Mouse (Mus musculus) embryonic stem cell, embryonic (primary cell): ENCODE measurements around the gene Polr3c.

Source experiments
- CTCF ChIA-PET, 4 experiments: fragments of 300-600 bp in 2 of 4; fragments of 350-600 bp in 2 of 4; sonication (Branson Sonifier 250); formaldehyde crosslinking; loops; one replicate each; lab custom pipeline; 2022; ENCODE audit warnings: inconsistent platforms in 2 of 4; lab: Charles Lee
- POLR2A ChIA-PET, 4 experiments: fragments of 300-600 bp in 2 of 4; fragments of 350-600 bp in 2 of 4; sonication (Branson Sonifier 250); formaldehyde crosslinking; loops; one replicate each; lab custom pipeline; 2022; ENCODE audit warnings: antibody characterized with exemption in 4 of 4, inconsistent platforms in 1 of 4; lab: Charles Lee

The Polr3c gene

DNA sequence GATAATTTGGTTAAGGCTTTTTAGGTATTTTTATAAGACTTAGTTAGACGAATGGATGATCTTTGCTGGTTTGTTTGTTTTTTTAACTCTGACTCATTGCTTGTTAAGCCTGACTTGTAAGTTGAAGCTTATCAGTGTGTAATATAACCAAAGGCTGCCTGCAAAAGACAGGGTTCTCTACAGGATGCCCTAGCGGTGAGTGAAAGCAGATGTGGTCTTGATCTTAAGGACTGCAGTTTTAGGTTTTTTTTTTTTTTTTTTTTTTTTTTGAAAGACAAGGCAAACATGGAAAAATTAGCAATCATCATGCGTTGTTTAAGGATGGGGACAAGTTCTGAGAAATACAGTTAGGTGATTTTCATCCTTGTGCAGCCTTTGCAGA, 2.0 kb upstream of the Polr3c start:
- ChIA-PET POLR2A (interaction anchor here in 2 of 4 experiments (0.5 to 1.8 kb wide), 5 partner anchors 21 to 173 kb away, joined by 3 to 7 read pairs (median 4); partner anchors contain the start of genes Nudt17 (in 1 of the 2) and Pias3 (in 1 of the 2)), CTCF (interaction anchor here in 2 of 4 experiments (0.6 to 1.8 kb wide), 3 partner anchors 24 to 537 kb away, joined by 3 to 6 read pairs (median 4); no protein-coding TSS in a partner anchor)

DNA sequence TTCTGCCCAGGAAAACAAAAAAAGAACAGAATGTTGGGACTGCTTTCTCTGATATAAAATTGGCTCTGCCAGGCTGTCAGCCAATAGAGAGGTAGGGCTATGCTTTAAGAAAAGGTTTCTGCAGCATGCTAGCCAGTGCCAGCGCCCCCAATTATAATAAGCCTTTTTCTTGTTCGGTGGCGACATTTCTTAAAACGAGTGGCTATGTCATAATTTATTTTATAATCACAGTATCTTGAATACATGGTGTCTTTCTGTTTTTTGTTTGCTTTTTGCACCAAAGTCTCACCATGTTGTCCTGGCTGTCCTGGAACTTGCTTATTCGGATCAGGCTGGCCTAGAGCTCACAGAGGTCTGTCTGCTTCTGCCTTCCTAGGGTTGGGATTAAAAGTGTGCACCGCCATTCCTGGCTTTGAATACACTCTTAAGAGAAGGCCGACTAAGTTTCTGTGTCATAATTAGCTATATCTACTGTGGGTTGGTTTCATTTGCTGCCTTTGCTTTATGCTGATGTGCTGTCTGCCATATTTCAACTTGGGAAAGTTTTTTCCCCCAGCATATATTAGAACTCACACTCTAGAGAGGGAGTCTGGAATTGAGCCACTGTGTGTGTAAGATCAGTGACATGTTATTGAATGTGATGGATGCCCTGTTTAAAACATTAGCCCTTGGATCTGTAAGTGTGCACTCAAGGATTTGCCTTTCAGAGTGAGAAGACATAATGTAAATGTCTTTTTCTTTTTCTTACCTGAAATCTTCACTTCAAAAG, 1.4 kb upstream of the Polr3c start:
- POLR2A ChIA-PET, result interaction anchor here in 3 of 4 experiments (0.5 to 1.8 kb wide), 6 partner anchors 9 to 173 kb away, joined by 3 to 7 read pairs (median 4); partner anchors contain the start of genes Nudt17 (in 1 of the 3) and Pias3 (in 1 of the 3)
- CTCF ChIA-PET, result interaction anchor here in 3 of 4 experiments (0.6 to 1.8 kb wide), 5 partner anchors 24 to 536 kb away, joined by 3 to 6 read pairs (median 4); no protein-coding TSS in a partner anchor

DNA sequence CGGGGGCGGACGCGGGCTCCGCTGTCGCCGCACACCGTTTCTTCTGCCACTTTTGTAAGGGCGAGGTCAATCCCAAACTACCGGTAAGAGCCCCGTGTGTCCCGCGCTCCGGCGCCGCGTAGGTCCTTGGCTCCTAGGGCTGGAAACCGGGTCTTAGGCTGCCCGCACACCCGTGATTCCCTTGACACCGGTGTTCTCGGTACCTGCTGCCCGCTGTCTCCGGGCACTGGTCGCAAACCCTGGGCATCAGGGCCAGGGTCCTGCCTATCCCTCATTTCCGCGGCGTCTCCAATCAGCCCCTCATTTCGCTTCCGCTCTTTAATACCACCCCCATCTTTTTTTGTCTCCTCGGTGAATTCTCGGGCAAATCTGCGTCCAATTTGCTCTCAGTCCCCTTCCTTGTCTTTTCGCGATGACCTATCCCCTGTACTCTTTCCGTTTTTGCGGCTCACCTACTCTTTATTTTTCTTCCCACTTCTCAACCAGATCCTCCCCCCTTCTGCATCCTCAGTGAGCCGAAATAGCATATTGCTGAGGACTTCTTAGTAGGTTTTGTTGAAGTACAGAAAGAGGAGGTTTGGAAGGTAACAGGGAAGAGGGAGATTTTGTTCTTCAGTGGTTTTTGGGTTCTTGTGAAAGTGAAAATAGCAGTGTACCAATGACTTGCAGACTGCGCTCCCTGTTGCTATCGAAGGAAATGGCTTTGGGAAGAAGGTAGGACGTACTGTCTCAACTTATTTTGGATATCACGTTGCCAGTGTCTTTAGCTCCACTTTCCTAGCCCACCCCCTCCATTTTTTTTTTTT, 603 bp upstream of the Polr3c start:
- ChIA-PET CTCF (interaction anchor here in 3 of 4 experiments (0.6 to 1.1 kb wide), 4 partner anchors 30 to 208 kb away, joined by 3 to 4 read pairs (median 3); no protein-coding TSS in a partner anchor), POLR2A (interaction anchor here in 3 of 4 experiments (1.0 to 1.8 kb wide), 18 partner anchors 8 to 151 kb away, joined by 3 to 14 read pairs (median 4); partner anchors contain the start of genes Gm16253 (in 2 of the 3), Pias3 (in 2 of the 3), Nudt17 (in 1 of the 3) and Polr3gl (in 1 of the 3))

DNA sequence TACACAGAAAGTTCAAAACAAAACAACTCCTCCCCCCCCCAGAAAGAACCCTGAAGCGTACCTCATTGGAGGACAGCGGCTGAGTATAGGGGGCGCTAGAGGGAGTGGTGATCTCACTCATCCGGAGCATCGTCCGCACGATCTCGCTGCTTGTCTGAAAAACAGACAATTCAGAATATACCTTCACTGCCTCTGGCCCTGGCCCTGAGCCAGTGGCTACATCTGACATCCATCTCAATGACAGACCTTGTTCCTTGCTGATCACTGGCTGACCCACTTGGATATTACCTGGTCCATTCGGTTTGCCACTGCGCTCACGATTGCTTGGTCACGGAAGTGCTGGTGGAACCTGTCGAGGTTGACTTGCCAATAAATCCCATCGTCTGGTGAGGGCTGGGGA, 8.3 kb downstream of the Polr3c start:
- ChIA-PET POLR2A (interaction anchor here in 2 of 4 experiments (0.6 to 2.3 kb wide), 16 partner anchors 8 to 161 kb away, joined by 3 to 13 read pairs (median 4); partner anchors contain the start of genes Nudt17 (in 2 of the 2), Polr3c (in 2 of the 2), Rnf115 (in 2 of the 2) and Pias3 (in 1 of the 2)), CTCF (interaction anchor here in 3 of 4 experiments (0.5 to 1.9 kb wide), 17 partner anchors 11 to 500 kb away, joined by 3 to 10 read pairs (median 3); partner anchors contain the start of genes Nudt17 (in 2 of the 3), Bola1 (in 1 of the 3) and Itga10 (in 1 of the 3))

DNA sequence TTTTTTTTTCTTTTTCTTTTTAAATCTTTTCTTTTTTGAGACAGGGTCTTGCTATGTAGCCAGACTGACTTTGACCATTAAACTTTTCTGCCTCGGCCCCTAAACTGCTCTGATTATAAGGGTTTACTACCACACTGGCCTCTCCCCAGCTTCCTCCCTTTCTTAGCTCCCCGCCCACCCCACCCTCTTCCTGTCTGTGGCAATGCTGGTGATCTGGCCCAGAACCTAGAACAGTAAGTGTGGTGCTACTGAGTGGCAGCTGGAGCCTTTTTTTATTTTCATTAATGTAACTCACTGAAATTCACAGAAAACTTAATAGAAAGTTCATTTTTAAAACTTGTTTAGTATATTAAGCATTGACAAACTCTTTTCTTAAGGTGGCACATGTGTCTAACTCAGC, 11.6 kb downstream of the Polr3c start:
- CTCF ChIA-PET, result interaction anchor here in 2 of 4 experiments (0.6 to 1.5 kb wide), 2 partner anchors 11 to 122 kb away, joined by 3 to 10 read pairs; partner anchors contain the start of gene Polr3gl (in 1 of the 2)
- POLR2A ChIA-PET, result interaction anchor here in 2 of 4 experiments (1.0 to 1.8 kb wide), 6 partner anchors 9 to 81 kb away, joined by 3 to 8 read pairs (median 4); partner anchors contain the start of genes Gm42957 (in 1 of the 2), Pex11b (in 1 of the 2) and Pias3 (in 1 of the 2)

DNA sequence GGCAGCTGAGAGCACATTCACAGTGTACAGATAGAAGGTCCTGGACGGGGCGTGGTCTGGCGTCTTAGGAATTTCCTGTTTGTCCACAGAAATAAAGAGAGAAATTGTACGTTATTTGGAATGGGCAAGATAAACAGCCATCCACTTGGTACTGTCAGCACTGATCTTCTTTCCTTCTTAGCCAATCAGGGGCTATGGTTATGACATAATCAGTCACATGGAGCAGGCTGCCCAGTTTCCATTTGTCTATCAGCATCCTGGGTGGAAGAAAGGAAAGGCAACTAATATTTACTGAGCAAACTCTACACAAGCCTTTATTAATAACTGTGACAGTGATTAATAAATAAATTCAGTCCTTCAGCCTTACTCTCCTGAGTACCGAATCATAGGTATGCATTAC, 13.1 kb downstream of the Polr3c start:
- ChIA-PET CTCF (interaction anchor here in 2 of 4 experiments (1.0 to 1.5 kb wide), 3 partner anchors 9 to 15 kb away, joined by 4 to 10 read pairs (median 4); no protein-coding TSS in a partner anchor), POLR2A (interaction anchor here in 2 of 4 experiments (0.9 to 1.8 kb wide), 2 partner anchors 31 to 39 kb away, joined by 3 to 4 read pairs; no protein-coding TSS in a partner anchor)

DNA sequence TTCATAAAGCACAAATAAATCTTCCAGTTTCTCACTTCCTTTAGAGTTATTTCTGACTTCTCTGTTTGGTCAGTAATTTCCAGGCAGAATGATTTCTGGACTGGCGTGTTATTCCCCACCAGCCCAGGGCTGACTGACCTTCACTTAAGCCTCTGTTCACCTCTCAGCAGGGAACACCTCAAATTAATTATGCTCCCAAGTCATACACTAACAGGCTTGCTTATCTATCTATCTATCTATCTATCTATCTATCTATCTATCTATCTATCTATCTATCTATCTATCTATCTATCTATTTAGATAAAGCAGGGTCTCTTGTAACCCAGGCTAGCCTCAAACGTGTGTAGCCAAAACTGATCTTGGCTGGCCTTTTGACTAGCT, 18.8 kb downstream of the Polr3c start:
- POLR2A ChIA-PET, result interaction anchor here (0.6 to 5.0 kb wide), 49 partner anchors 9 to 202 kb away, joined by 3 to 72 read pairs (median 4); partner anchors contain the start of genes Ankrd35 (in 2 of the 4), Pias3 (in 2 of the 4), Rbm8a (in 2 of the 4) and Itga10 (in 1 of the 4)
- CTCF ChIA-PET, result interaction anchor here (0.6 to 2.3 kb wide), 38 partner anchors 8 to 368 kb away, joined by 3 to 20 read pairs (median 6); partner anchors contain the start of genes Itga10 (in 3 of the 4), Pias3 (in 3 of the 4), Ankrd35 (in 2 of the 4) and Ankrd34a (in 1 of the 4)

DNA sequence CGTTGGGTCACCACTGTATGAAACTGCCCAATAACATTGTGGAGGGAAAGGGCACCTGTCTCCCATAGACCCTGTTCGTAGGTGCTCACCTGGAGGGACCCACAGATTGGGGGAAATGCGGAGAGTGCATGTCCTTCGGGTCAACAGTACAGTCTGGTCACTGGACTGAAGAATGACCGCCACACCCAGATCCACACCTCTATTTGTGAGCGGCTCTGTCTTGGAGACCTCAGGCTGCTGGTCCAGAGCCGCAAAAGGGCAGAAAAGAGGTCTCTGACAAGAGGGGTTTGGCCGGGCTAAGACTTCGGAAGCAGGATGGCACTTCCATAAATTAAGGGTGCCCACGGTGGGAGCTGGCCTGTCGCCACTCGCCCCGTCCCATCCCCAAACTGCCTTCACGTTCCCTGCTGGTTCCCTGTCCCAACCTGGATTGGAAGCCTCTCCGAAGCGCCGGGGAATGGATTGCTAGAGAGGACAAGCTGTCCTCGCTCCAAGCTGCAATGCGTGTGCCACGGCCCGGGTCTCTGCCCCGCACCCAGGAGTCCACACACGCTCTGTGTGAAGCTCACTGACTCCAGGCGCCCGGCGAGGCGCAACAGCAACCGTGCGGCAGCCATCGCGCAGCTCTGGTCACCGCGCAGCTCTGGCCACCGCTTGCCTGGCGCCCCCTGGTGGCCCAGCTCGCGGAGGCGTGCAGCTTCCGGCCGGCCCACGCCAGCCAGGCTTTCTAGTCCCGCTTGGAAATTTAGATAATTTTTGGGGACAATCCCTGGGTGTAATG, 19.3 kb downstream of the Polr3c start, which contains the start of gene Nudt17:
TSS of gene Nudt17 (minus strand) at position 660 of the 781 bp plus-strand sequence.
- POLR2A ChIA-PET, result interaction anchor here (0.6 to 5.0 kb wide), 55 partner anchors 9 to 640 kb away, joined by 3 to 72 read pairs (median 4); partner anchors contain the start of genes Ankrd35 (in 2 of the 4), Pias3 (in 2 of the 4), Rbm8a (in 2 of the 4) and Itga10 (in 1 of the 4)
- CTCF ChIA-PET, result interaction anchor here (0.5 to 2.3 kb wide), 44 partner anchors 8 to 430 kb away, joined by 3 to 20 read pairs (median 5); partner anchors contain the start of genes Itga10 (in 3 of the 4), Pias3 (in 3 of the 4), Ankrd35 (in 2 of the 4) and Ankrd34a (in 1 of the 4)

DNA sequence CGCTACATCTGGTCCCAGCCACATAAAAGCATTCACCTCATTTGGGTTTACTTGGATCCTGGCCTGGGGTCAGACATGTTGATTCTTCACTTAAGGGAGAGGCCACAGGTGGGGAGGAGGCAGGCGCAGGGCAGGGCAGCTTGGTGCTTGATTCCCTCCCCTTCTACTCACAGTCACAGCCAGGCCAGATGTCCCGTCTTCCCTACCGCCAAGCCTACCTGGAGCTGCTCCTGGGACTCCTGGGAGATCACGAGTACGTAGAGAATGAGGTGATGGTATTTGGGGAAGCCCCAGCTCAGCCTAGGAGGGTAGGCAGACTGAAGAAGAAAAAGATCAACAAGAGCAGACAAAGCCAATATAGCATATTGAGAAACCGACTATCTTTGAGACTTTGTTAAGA, 20.4 kb downstream of the Polr3c start:
- CTCF ChIA-PET, result interaction anchor here in 3 of 4 experiments (0.8 to 2.0 kb wide), 8 partner anchors 10 to 429 kb away, joined by 3 to 13 read pairs (median 4); partner anchors contain the start of genes Ankrd35 (in 2 of the 3), Itga10 (in 1 of the 3) and Pias3 (in 1 of the 3)
- POLR2A ChIA-PET, result interaction anchor here (0.6 to 5.0 kb wide), 22 partner anchors 8 to 130 kb away, joined by 3 to 72 read pairs (median 6); partner anchors contain the start of genes Pias3 (in 2 of the 4), Gm16253 (in 1 of the 4), Polr3c (in 1 of the 4) and Polr3gl (in 1 of the 4)

DNA sequence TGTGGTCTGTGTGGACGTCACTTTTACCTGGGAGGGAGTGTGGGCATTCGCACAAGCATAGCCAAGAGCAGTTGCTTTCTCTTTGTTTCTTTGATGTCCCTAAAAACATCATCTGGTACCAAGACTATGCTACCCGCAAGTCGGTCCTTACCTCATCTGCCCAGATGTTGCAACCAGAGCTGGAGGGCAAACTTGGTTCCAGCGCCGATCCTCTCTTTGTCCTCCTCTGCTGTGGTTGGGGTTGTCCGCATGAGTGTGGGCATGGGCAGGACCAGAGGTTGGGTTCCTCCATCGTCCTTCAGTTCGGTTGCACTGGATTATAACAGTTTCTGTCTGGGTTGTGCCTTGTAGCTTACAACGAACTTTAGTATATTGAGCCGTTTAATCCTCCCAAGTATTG, 21.2 kb downstream of the Polr3c start:
- CTCF ChIA-PET, result interaction anchor here in 2 of 4 experiments (1.2 to 2.3 kb wide), 4 partner anchors 9 to 61 kb away, joined by 3 to 16 read pairs (median 6); partner anchors contain the start of genes Ankrd35 (in 2 of the 2), Itga10 (in 1 of the 2) and Pias3 (in 1 of the 2)
- POLR2A ChIA-PET, result interaction anchor here (1.0 to 5.0 kb wide), 16 partner anchors 8 to 129 kb away, joined by 3 to 72 read pairs (median 6); partner anchors contain the start of genes Pias3 (in 2 of the 4), Gm16253 (in 1 of the 4), Polr3c (in 1 of the 4) and Polr3gl (in 1 of the 4)

DNA sequence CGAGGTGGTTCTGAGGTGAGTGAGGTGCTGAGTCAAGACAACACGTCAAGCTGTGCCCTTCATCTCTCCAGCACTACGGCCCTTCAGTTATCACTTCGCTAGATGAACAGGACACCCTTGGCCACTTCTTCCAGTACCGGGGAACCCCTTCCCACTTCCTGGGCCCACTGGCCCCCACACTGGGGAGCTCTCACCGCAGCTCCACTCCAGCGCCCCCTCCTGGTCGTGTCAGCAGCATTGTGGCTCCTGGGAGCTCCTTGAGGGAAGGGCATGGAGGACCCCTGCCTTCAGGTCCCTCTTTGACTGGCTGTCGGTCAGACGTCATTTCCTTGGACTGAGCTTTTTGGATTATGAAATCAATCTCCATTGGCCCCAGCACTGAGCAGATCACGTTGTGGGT, 22.6 kb downstream of the Polr3c start:
- ChIA-PET CTCF (interaction anchor here (0.6 to 2.3 kb wide), 55 partner anchors 8 to 688 kb away, joined by 3 to 20 read pairs (median 4); partner anchors contain the start of genes Ankrd35 (in 2 of the 4), Itga10 (in 2 of the 4), Pias3 (in 2 of the 4) and Gm16253 (in 1 of the 4)), POLR2A (interaction anchor here (0.6 to 3.2 kb wide), 31 partner anchors 8 to 172 kb away, joined by 3 to 16 read pairs (median 4); partner anchors contain the start of genes Ankrd35 (in 2 of the 4), Pias3 (in 2 of the 4), Polr3c (in 2 of the 4) and Rbm8a (in 2 of the 4))

DNA sequence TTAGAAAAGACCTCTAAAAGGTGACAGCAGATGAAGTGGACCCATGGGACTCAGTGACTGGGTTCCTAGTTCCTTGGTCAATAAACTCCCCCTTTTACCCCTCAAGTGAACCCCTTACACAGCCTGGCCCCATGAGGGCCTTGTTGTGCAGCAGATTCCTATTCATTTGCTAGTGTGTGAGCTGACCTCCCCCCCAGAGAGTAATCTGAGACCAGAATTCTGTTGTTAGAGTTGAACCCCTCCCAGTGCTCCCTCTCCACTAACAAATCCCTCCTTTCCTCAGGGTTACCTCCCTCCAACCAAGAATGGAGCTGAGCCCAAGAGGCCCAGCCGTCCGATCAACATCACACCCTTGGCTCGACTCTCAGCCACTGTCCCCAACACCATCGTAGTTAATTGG, 26.4 kb downstream of the Polr3c start:
- CTCF ChIA-PET, result interaction anchor here in 3 of 4 experiments (0.7 to 2.3 kb wide), 8 partner anchors 7 to 423 kb away, joined by 3 to 20 read pairs (median 3); partner anchors contain the start of genes Ankrd35 (in 2 of the 3) and Nudt17 (in 1 of the 3)
- POLR2A ChIA-PET, result interaction anchor here in 2 of 4 experiments (0.6 to 7.0 kb wide), 8 partner anchors 7 to 71 kb away, joined by 3 to 72 read pairs (median 5); partner anchors contain the start of genes Nudt17 (in 1 of the 2) and Rbm8a (in 1 of the 2)

DNA sequence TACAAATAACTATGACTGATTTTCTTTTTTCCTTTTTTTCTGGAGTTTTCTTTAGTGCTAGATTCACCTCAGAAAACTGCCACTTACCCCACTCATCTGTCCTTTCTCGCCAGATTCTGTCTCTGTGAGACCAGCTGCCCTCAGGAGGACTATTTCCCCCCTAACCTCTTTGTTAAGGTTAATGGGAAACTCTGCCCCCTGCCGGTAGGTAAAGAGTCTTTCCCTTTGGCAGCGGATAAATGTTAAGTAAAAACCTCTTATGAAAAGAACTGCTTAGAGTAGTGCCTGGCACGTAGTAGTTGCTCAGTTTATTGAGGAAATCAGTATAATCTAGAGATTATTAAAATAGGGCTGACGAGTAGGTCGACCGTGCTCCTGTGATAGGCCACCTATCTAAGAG, 27.1 kb downstream of the Polr3c start:
- CTCF ChIA-PET, result interaction anchor here (0.9 to 2.3 kb wide), 15 partner anchors 8 to 220 kb away, joined by 3 to 20 read pairs (median 6); partner anchors contain the start of genes Ankrd35 (in 2 of the 4), Nudt17 (in 2 of the 4) and Itga10 (in 1 of the 4)
- POLR2A ChIA-PET, result interaction anchor here in 3 of 4 experiments (0.7 to 13.9 kb wide), 12 partner anchors 8 to 214 kb away, joined by 3 to 317 read pairs (median 6); partner anchors contain the start of genes Nudt17 (in 2 of the 3), Ankrd35 (in 1 of the 3) and Gpr89 (in 1 of the 3)

DNA sequence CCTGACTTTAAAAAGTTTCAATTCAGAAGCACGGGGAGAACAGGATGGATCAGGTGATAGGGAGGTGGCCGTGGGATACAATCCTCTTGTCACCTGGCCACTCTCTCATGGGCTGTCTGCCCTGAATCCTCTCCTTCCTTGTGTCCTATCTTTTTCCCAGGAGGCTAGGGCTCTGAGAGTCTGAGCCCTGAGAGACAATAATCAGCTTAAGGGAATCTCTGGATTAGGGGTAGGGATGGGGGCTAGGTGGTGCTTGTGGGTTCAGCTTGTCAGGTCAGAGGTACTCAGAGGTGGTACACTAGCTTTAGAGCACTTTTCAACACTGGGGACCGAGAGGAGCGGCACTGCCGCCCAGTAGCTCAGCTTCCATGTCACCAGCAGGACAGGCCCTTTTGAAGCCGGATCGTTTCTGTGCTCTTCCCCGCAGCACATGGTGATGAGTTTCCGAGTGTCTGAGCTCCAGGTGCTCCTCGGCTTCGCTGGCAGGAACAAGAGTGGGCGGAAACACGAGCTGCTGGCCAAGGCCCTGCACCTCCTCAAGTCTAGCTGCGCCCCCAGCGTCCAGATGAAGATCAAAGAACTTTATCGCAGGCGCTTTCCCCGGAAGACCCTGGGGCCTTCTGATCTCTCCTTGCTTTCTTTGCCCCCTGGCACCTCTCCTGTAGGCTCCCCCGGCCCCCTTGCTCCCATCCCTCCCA, 28.3 kb downstream of the Polr3c start:
- ChIA-PET CTCF (interaction anchor here (0.5 to 2.3 kb wide), 26 partner anchors 9 to 221 kb away, joined by 3 to 20 read pairs (median 5); partner anchors contain the start of genes Ankrd35 (in 2 of the 4), Itga10 (in 2 of the 4) and Nudt17 (in 2 of the 4)), POLR2A (interaction anchor here (0.7 to 13.9 kb wide), 26 partner anchors 9 to 215 kb away, joined by 3 to 317 read pairs (median 5); partner anchors contain the start of genes Ankrd35 (in 3 of the 4), Nudt17 (in 2 of the 4), Rbm8a (in 2 of the 4) and Polr3gl (in 1 of the 4))
